Mouse (Mus musculus) intestine, postnatal 0 days (tissue): ENCODE results near the gene Tmem30b. TPM values are rescaled to one million over a fixed set of nuclear protein-coding genes. Genes with fewer than 3 reads are reported as not detected.
A peak's percentile ranks its signal among the peaks of the same experiment; 100 is the strongest.
"Not testable (repeated sequence)": the region's sequence is repeated elsewhere in the genome, so short reads cannot be mapped to it uniquely, and the experiment has no call there.

ENCODE experiments used
- ATAC-seq: fragments of 200-750 bp; cut with Nextera tagmentation; 2 replicates; pipeline ENCODE4 v1.8.0; 2017; ENCODE audit warnings: mild to moderate bottlenecking, moderate TSS enrichment, moderate library complexity
- H3K27ac ChIP-seq: fragments of 300-500 bp; sonication (generic); 2 replicates; pipeline ENCODE4 v1.5.1; 2014; ENCODE audit warnings: mild to moderate bottlenecking, low read depth, low read length, moderate library complexity
- H3K27me3 ChIP-seq: fragments of 300-500 bp; sonication (generic); replicated peaks from 2 replicates; pipeline ENCODE4 v1.6.1; 2014; ENCODE audit warnings: low read length, mixed read lengths; ENCODE audit not compliant: control insufficient read depth, insufficient read depth
- H3K36me3 ChIP-seq: fragments of 300-500 bp; sonication (generic); 2 replicates; pipeline ENCODE4 v1.6.1; 2014; ENCODE audit warnings: mild to moderate bottlenecking, moderate library complexity; ENCODE audit not compliant: control insufficient read depth, insufficient read depth
- H3K4me1 ChIP-seq: fragments of 300-500 bp; sonication (generic); replicated peaks from 2 replicates; pipeline ENCODE4 v1.6.1; 2014; ENCODE audit warnings: antibody characterized with exemption, low read length, mixed read lengths; ENCODE audit not compliant: control insufficient read depth, insufficient read depth
- H3K4me2 ChIP-seq: fragments of 300-500 bp; sonication (generic); replicated peaks from 2 replicates; pipeline ENCODE4 v1.6.1; 2014; ENCODE audit warnings: low read depth, mild to moderate bottlenecking, moderate library complexity
- H3K4me3 ChIP-seq: fragments of 300-500 bp; sonication (generic); 2 replicates; pipeline ENCODE4 v1.5.1; 2014; ENCODE audit warnings: low read depth, low read length
- H3K9ac ChIP-seq: fragments of 300-500 bp; sonication (generic); 2 replicates; pipeline ENCODE4 v1.6.1; 2014; ENCODE audit warnings: mild to moderate bottlenecking, low read depth, low read length
- H3K9me3 ChIP-seq: fragments of 300-500 bp; sonication (generic); 2 replicates; pipeline ENCODE4 v1.6.1; 2016; ENCODE audit warnings: mixed run types; ENCODE audit not compliant: control insufficient read depth
- CTCF ChIP-seq: sonication (generic); IDR thresholded peaks from 2 replicates; pipeline ENCODE4 v1.5.1; 2016; ENCODE audit warnings: low read depth, mild to moderate bottlenecking, control low read depth, antibody characterized with exemption, moderate library complexity
- WGBS: fragments of 180-500 bp; shearing (Covaris S2); extraction: QIAGEN DNeasy Blood & Tissue Kit; methylation state at CpG from one replicate; pipeline ENCODE4 v1.1.7; 2014; 5-methylcytosine and 5-hydroxymethylcytosine counted together
- polyA plus RNA-seq: library from polyadenylated mRNA; unstranded; fragments of >200 nt; fragmentation: Nextera tagmentation; extraction: Ambion mirVana; gene quantifications from 2 replicates; pipeline ENCODE4 v1.2.1, GENCODE M21; 2015

Tmem30b gene
- polyA plus RNA-seq, 1 experiment from 2014 or later = 84.5 TPM

DNA sequence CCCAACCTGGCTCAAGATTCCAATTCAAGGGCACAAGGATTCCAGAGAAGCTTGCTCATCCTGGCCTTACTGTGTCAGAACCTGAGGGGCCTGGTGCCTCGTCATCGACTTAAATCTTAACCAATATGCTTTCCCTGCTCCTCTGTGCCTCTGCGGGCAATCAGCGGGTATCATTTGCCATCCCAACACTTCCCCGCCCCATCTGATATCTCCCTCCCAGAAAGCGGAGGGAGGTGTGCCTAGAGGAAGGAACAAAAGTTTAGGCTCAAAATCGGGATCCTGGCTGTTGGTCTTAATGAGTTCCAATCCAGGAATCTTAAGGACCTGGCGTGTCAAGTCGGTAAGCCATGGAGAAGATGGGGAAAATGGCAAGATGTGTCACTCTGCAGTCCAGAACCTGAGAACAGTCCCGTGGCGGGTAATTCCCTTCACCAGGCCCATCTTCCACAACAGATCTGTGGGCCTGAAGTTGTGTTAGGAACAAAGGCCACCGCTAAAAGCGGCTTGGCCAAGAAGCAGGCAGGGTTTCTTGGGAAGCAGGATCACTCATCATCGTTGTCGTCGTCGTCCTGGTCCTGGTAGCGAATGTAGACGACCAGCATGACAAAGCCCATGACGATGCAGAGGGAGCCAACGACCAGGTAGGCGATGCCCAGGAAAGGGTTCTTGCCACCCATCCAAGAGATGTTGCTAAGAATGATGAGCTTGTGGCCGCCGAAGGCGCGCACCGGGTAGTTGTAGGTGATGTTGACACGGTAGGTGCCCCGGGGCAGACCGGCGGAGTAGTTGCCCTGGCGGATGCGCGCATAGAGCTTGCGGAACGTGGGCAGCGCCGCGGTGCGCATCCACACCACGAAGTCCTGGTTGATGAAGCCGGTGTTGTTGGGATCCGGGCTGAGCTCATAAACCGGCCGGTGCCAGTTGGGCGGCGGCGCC is 1.2 kb downstream of the Tmem30b start:
- Histone ChIP-seq H3K36me3 (no peaks in the 10 kb centered on the region), H3K4me3 (peak overlapping the region; percentile 63), H3K27ac (peak overlapping the region; percentile 95), H3K9me3 (no peaks in the 10 kb centered on the region), H3K4me1 (0 out of 2 replicates have a peak, but pooled peaks cover 2% of the 10 kb centered on the region), H3K27me3 (peaks cover 18% of the 10 kb centered on the region; the same call in 1 of the 2 replicates), H3K9ac (peak overlapping the region; percentile 74), H3K4me2 (peak overlapping the region; percentile 90)
- ATAC-seq = no peak
- 9% methylated on average over 48 of the region's 48 CpGs for WGBS
- no peak for TF ChIP-seq CTCF

DNA sequence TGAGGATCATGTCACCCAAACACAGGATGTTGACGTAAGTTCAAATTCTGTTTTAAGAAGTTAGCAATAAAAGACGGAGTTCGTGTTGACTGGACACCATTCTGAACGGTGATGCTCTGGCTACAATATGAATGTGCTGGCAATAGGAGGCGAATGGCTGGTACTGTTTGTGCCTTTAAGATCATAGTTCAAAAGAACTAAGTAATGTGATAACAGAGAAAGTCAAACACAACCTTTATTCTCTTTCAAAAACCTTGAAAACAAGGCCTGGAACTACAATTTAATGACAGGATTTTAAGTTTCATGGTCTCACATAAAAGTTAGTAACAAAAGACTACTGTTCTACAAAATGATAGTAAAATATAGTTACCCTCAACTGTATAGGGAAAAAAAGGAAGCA is 3.0 kb downstream of the Tmem30b start:
- ATAC-seq = no peak
- WGBS = 43% methylated on average over 5 of the region's 5 CpGs
- no peaks in the 10 kb centered on the region for H3K4me1 ChIP-seq
- peaks cover 18% of the 10 kb centered on the region; the same call in 1 of the 2 replicates for H3K27me3 ChIP-seq
- no peaks in the 10 kb centered on the region for H3K9me3 ChIP-seq
- peak overlapping the region; percentile 63 for H3K4me3 ChIP-seq
- H3K27ac ChIP-seq = no peak overlapping the region
- H3K4me2 ChIP-seq = peak overlapping the region; percentile 90
- no peak for TF ChIP-seq CTCF
- no peak overlapping the region for H3K9ac ChIP-seq
- no peaks in the 10 kb centered on the region for H3K36me3 ChIP-seq

DNA sequence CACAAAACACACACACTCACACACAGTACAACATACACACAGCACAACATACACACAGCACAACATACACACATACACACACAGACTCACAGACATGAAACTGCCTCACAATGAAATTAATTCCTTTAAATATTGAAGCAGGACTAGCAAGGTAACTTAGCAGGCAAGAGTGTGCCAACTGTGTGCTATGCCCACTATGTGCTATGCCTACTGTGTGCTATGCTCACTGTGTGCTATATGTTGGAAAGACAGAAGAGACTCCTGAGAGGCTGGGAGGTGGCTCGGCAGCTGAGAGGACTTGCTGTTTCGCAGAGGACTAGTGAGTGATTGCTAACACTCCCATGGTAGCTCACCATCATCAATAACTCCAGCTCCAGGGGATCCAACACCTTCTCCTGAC is 5.8 kb downstream of the Tmem30b start:
- no peak for ATAC-seq
- 81% methylated on average over 2 of the region's 2 CpGs for WGBS
- Histone ChIP-seq H3K27me3 (0 out of 2 replicates have a peak, but pooled peaks cover 8% of the 10 kb centered on the region), H3K9me3 (no peaks in the 10 kb centered on the region), H3K4me3 (no peak overlapping the region), H3K4me2 (no peak overlapping the region), H3K9ac (no peak overlapping the region), H3K36me3 (no peaks in the 10 kb centered on the region), H3K27ac (no peak overlapping the region), H3K4me1 (no peaks in the 10 kb centered on the region)
- TF ChIP-seq CTCF = no peak

DNA sequence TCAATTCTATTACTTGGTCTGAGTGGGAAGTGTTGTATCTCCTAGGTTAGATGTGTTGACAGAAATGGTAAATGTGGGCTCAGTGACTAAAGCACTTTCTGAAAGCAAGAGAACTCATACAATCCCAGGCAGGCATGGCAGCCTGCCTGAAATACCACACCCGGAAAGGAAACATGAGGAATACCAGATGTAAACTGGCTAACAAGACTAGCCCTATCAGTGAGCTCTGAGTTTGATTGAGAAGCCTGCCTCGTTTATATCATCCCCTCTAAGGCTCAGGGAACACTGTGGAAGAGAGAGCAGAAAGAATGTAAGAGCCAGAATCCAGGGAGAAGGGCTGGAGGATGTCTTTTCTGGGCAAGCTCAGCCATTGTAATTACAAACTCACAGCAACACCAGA is 7.0 kb downstream of the Tmem30b start:
- no peak for TF ChIP-seq CTCF
- H3K36me3 ChIP-seq = no peaks in the 10 kb centered on the region
- 14% methylated on average over 2 of the region's 2 CpGs for WGBS
- H3K27me3 ChIP-seq = no peaks in the 10 kb centered on the region
- H3K4me3 ChIP-seq = no peak overlapping the region
- H3K4me2 ChIP-seq = no peak overlapping the region
- no peak overlapping the region for H3K27ac ChIP-seq
- H3K4me1 ChIP-seq = no peaks in the 10 kb centered on the region
- H3K9ac ChIP-seq = no peak overlapping the region
- ATAC-seq = no peak
- no peaks in the 10 kb centered on the region for H3K9me3 ChIP-seq

DNA sequence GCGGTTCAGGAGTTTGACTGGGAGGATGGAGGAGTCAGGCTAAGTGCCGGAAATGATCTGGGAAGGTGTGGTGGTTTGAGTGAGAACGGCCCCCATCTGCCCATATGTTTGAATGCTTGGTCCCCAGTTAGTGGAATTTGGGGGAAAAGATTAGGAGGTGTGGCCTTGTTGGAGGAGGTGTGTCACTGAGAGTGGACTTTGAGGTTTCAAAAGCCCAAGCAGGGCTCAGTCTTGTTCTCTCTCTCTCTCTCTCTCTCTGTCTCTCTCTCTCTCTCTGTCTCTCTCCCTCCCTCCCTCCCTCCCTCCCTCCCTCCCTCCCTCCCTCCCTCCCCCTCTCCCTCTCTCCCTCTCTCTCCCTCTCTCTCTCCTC is 8.1 kb downstream of the Tmem30b start:
- 48% methylated on average over 3 of the region's 3 CpGs for WGBS
- Histone ChIP-seq H3K4me3 (peak overlapping the region; percentile 29), H3K9ac (peak overlapping the region; percentile 22; the same call in 1 of the 2 replicates), H3K4me2 (peak overlapping the region; percentile 63)
- not testable (repeated sequence) for H3K4me1 ChIP-seq, H3K27ac ChIP-seq, H3K9me3 ChIP-seq, H3K36me3 ChIP-seq, H3K27me3 ChIP-seq
- ATAC-seq = peak; percentile 39

DNA sequence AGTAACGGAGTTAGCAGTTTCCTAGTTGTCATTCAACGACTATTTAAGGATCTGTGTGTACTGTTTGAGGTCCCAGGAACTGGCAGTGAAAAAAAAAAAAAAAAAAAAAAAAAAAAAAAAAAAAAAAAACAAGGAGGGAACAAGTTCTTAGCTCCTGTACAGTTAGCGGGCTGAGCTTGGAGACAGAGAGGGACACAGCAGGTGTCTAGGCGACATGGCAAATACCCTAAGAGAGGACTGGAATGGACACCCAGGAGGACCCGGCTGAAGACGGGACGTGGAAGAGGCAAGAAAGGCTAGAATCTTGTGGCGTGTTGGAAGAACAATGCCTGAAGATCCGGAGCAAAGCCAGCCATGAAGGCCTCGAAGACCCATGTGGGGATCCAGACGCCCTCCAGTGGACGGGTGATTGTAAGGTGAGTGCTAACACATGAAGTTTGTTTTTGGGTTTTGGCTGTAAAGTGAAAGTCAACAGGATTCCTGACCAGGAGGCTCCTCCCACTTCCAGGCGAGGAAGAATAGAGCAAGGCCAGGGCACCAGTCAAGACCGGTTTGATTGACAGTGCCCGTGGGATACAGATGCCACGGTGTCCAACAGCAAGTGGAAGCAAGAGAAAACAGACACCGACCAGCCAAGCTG is 8.6 kb downstream of the Tmem30b start:
- Histone ChIP-seq H3K9me3 (no peaks in the 10 kb centered on the region), H3K27ac (no peak overlapping the region), H3K4me2 (peak overlapping the region; percentile 63), H3K4me3 (peak overlapping the region; percentile 29), H3K9ac (peak overlapping the region; percentile 22; the same call in 1 of the 2 replicates), H3K4me1 (no peaks in the 10 kb centered on the region), H3K27me3 (no peaks in the 10 kb centered on the region), H3K36me3 (no peaks in the 10 kb centered on the region)
- peak; percentile 78 for ATAC-seq
- peak; percentile 66 for TF ChIP-seq CTCF
- 24% methylated on average over 17 of the region's 17 CpGs for WGBS
